Mouse (Mus musculus) heart, adult 2 months (tissue): ENCODE data around the gene Mum1.
A peak's percentile ranks its signal among the peaks of the same experiment; 100 is the strongest.

Experiments used
- CTCF ChIP-seq: fragments of 200-600 bp; IDR thresholded peaks from 2 replicates; pipeline ENCODE4 v1.8.1; 2022; ENCODE audit warnings: antibody characterized with exemption, mild to moderate bottlenecking, moderate library complexity
- EP300 ChIP-seq: fragments of 200-500 bp; IDR thresholded peaks from 2 replicates; pipeline ENCODE4 v1.6.1; 2011; ENCODE audit warnings: low read depth, low read length, control low read depth; ENCODE audit not compliant: insufficient read depth
- POLR2A ChIP-seq: fragments of 200-500 bp; IDR thresholded peaks from 2 replicates; pipeline ENCODE4 v1.6.1; 2011; ENCODE audit warnings: mild to moderate bottlenecking, low read depth, low read length, control low read depth; ENCODE audit not compliant: insufficient read depth

DNA sequence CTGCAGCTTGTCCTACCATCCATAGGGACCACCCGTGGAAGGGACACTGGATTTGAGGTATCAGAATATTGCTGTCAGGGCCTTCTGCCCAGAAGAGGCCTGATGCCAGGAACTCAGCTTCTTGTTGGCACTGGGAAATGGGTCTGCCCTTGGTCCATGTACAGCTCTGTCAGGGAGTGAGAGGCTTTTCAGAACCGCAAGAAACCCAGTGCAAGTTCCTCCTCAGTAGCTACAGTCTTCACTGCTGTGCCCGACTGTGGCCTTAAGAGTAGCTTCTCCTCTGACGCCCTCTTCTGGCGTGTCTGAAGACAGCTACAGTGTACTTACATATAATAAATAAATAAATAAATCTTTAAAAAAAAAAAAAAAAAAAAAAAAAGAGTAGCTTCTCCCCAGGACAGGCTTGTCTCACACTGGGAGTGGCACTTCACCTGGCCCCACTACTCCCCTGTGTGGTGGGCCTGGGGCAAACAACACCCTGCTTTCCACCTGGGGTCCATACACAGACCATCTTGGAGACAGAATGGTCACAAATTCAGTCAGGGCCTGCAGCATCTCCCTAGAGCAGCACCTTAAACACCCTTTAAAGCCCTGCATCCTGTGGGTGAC, 18.7 kb downstream of the Mum1 start:
- TF ChIP-seq EP300 (no peak), POLR2A (no peak), CTCF (peak; percentile 52)
